Mouse (Mus musculus) testis, postnatal 14 days (tissue): ENCODE results near the gene Rap1gap.

Experiments
- DNase-seq: peaks from one replicate; pipeline ENCODE4 v3.0.0; 2021; ENCODE audit warnings: low spot score

Rap1gap gene

GRCm38 (mm10) chr4:137722692-137723427 lies 58.3 kb downstream of the Rap1gap start:
- peak; percentile 58 for DNase-seq

GRCm38 (mm10) chr4:137723527-137723926 lies 59.0 kb downstream of the Rap1gap start:
- no peak for DNase-seq

GRCm38 (mm10) chr4:137724212-137724611 lies 59.7 kb downstream of the Rap1gap start:
- no peak for DNase-seq

GRCm38 (mm10) chr4:137724766-137725165 lies 60.2 kb downstream of the Rap1gap start:
- peak; percentile 74 for DNase-seq

GRCm38 (mm10) chr4:137725541-137726145 lies 61.1 kb downstream of the Rap1gap start:
- no peak for DNase-seq

GRCm38 (mm10) chr4:137726739-137727505 lies 62.4 kb downstream of the Rap1gap start:
- DNase-seq: no peak

- DNase-seq: no peak
These were observed 63.1 kb downstream of the Rap1gap start for GRCm38 (mm10) chr4:137727506-137728187.

GRCm38 (mm10) chr4:137728399-137729154 lies 64.1 kb downstream of the Rap1gap start:
- no peak for DNase-seq

- no peak for DNase-seq
These were observed 64.8 kb downstream of the Rap1gap start for GRCm38 (mm10) chr4:137729155-137729855.

GRCm38 (mm10) chr4:137730134-137730533 lies 65.6 kb downstream of the Rap1gap start:
- DNase-seq: peak; percentile 78

GRCm38 (mm10) chr4:137730757-137731156 lies 66.2 kb downstream of the Rap1gap start:
- no peak for DNase-seq

GRCm38 (mm10) chr4:137731891-137732290 lies 67.4 kb downstream of the Rap1gap start:
- no peak for DNase-seq

GRCm38 (mm10) chr4:137732361-137732760 lies 67.8 kb downstream of the Rap1gap start:
- no peak for DNase-seq

- DNase-seq: no peak
These were observed 68.4 kb downstream of the Rap1gap start for GRCm38 (mm10) chr4:137732962-137733361.

GRCm38 (mm10) chr4:137733459-137733858 lies 68.9 kb downstream of the Rap1gap start:
- no peak for DNase-seq

GRCm38 (mm10) chr4:137736220-137736701 lies 71.7 kb downstream of the Rap1gap start:
- no peak for DNase-seq

GRCm38 (mm10) chr4:137737760-137738159 lies 73.2 kb downstream of the Rap1gap start:
- no peak for DNase-seq

GRCm38 (mm10) chr4:137739151-137739923 lies 74.8 kb downstream of the Rap1gap start:
- DNase-seq: no peak

GRCm38 (mm10) chr4:137740350-137740749 lies 75.8 kb downstream of the Rap1gap start:
- no peak for DNase-seq

GRCm38 (mm10) chr4:137743791-137744190 lies 79.3 kb downstream of the Rap1gap start:
- DNase-seq: no peak
